Mouse (Mus musculus) cerebellum, postnatal 10 days (tissue): Measurements from ENCODE around the gene Spon1.

Source experiments
- DNase-seq, 2 experiments: peaks; one replicate each; pipeline ENCODE4 v3.0.0; 2021; ENCODE audit warnings: mixed read lengths in 2 of 2

Spon1 gene

GRCm38 (mm10) chr7:114065407-114066185 is 299.8 kb downstream of the Spon1 start:
- DNase-seq = no peak

- DNase-seq = peak; percentile 90 to 91
These were observed 300.9 kb downstream of the Spon1 start for GRCm38 (mm10) chr7:114066529-114067178.

GRCm38 (mm10) chr7:114068956-114069533 is 303.2 kb downstream of the Spon1 start:
- no peak for DNase-seq

GRCm38 (mm10) chr7:114069726-114070457 is 304.1 kb downstream of the Spon1 start:
- DNase-seq = no peak

GRCm38 (mm10) chr7:114070458-114070840 is 304.7 kb downstream of the Spon1 start:
- DNase-seq = no peak

- no peak for DNase-seq
These were observed 305.6 kb downstream of the Spon1 start for GRCm38 (mm10) chr7:114071395-114071794.

- no peak for DNase-seq
These were observed 306.2 kb downstream of the Spon1 start for GRCm38 (mm10) chr7:114071851-114072616.

- DNase-seq = no peak
These were observed 308.3 kb downstream of the Spon1 start for GRCm38 (mm10) chr7:114074133-114074532.

GRCm38 (mm10) chr7:114074595-114074994 is 308.8 kb downstream of the Spon1 start:
- DNase-seq = no peak

- no peak for DNase-seq
These were observed 313.5 kb downstream of the Spon1 start for GRCm38 (mm10) chr7:114079343-114079742.

GRCm38 (mm10) chr7:114080250-114080649 is 314.5 kb downstream of the Spon1 start:
- no peak for DNase-seq

- DNase-seq = no peak
These were observed 316.0 kb downstream of the Spon1 start for GRCm38 (mm10) chr7:114081633-114082420.

- DNase-seq = no peak
These were observed 317.3 kb downstream of the Spon1 start for GRCm38 (mm10) chr7:114083088-114083487.

GRCm38 (mm10) chr7:114083760-114084159 is 318.0 kb downstream of the Spon1 start:
- DNase-seq = no peak

GRCm38 (mm10) chr7:114086021-114086710 is 320.4 kb downstream of the Spon1 start:
- DNase-seq = no peak

GRCm38 (mm10) chr7:114087341-114087740 is 321.5 kb downstream of the Spon1 start:
- peak in 1 of 2 experiments; percentile 54 for DNase-seq

GRCm38 (mm10) chr7:114087986-114088385 is 322.2 kb downstream of the Spon1 start:
- DNase-seq = no peak

- peak in 1 of 2 experiments; percentile 37 for DNase-seq
These were observed 323.1 kb downstream of the Spon1 start for GRCm38 (mm10) chr7:114088918-114089317.

GRCm38 (mm10) chr7:114090231-114090630 is 324.4 kb downstream of the Spon1 start:
- no peak for DNase-seq

- DNase-seq = no peak
These were observed 325.2 kb downstream of the Spon1 start for GRCm38 (mm10) chr7:114090892-114091545.
